Mouse (Mus musculus) olfactory bulb, adult 2 months (tissue): ENCODE results near the gene Gm49393.

Experiments used
- CTCF ChIP-seq: fragments of 200-500 bp; IDR thresholded peaks from 2 replicates; pipeline ENCODE4 v1.5.1; 2012; ENCODE audit warnings: low read depth, mild to moderate bottlenecking, low read length, moderate library complexity; ENCODE audit not compliant: insufficient read depth
- POLR2A ChIP-seq: fragments of 200-500 bp; IDR thresholded peaks from 2 replicates; pipeline ENCODE4 v1.6.1; 2012; ENCODE audit warnings: mild to moderate bottlenecking, low read depth, low read length, moderate library complexity; ENCODE audit not compliant: insufficient read depth

DNA sequence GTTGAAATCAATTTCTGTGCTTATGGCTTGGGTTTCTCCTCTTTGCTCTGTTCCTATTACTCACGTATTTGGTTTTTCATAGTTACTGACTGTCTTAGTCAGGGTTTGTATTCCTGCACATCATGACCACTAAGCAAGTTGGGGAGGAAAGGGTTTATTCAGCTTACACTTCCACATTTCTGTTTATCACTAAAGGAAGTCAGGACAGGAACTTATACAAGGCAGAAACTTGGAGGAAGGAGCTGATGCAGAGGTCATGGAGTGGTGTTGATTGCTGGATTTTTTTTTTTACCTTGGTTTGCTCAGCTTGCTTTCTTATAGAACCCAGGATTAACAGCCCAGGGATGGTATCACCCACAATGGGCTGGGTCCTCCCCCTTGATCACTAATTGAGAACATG is 43.1 kb downstream of the Gm49393 start:
- TF ChIP-seq CTCF (no peak), POLR2A (no peak)
